Mouse (Mus musculus) c-Kit-positive CD71-positive TER-119-positive erythroid progenitor cells, embryonic 14.5 days (primary cell): ENCODE results near the gene Lyrm4.
A peak's percentile ranks its signal among the peaks of the same experiment; 100 is the strongest.
"Not testable (repeated sequence)": the region's sequence is repeated elsewhere in the genome, so short reads cannot be mapped to it uniquely, and the experiment has no call there.

ENCODE experiments used
- DNase-seq: peaks from one replicate; pipeline ENCODE4 v3.0.0-alpha.2; 2013; ENCODE audit warnings: low spot score

Lyrm4 gene

DNA sequence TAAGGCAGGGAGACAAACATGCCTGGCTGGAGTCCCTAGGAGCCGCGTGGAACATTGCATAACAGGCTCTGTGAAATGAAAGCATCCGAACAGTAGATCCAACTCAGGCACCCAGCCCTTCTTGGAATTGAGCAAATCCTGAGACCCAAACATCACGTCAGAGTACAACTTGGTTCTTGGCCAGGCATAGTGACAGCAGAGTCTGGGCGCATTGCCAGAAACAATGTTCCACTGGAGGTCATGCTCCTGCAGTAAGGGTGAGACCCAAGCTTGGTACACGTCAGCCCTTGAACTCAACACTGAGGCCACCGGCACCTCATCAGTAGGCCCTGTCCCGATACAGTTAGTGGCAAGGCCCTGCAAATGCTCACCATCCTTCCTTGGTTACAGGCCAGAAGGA is 123.3 kb downstream of the Lyrm4 start:
- DNase-seq: no peak

DNA sequence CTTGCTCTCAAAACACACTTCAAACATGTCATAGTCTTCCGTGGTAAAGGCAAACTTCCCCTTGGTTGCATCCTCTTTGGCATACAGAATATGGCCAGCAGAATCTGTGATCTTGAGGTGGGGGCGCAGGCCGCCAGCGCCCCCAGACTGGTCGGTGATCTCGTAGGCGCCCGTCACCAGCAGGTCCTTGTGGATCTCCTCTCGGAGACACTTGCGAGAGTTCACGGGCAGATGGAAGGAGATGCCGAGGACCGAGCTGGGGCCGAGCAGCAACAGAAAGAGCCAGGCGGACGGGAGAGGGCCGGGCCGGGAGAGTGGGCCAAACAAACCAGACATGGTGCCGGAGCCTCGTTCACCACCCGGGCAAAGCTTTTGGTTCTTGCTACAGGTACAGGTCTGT is 126.1 kb downstream of the Lyrm4 start:
- not testable (repeated sequence) for DNase-seq

DNA sequence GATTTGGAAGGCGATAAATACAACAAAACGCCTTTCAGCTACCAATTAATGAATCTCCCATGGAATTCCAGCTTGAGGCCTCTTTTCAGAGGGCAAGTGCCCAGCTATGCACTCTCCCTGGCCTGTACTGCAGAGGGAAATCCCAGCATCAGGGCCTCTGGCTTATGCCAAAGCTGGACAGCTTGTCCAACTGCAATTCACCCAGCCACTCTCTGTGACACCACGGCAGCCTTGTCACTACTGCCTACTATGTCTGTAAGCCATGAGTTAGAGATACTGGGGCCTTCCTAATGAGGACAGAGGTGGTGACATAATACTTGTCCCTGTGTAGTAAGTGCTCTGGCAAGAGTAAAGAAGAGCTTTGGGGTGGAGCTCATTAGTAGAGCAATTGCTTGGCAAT is 128.0 kb downstream of the Lyrm4 start:
- no peak for DNase-seq

DNA sequence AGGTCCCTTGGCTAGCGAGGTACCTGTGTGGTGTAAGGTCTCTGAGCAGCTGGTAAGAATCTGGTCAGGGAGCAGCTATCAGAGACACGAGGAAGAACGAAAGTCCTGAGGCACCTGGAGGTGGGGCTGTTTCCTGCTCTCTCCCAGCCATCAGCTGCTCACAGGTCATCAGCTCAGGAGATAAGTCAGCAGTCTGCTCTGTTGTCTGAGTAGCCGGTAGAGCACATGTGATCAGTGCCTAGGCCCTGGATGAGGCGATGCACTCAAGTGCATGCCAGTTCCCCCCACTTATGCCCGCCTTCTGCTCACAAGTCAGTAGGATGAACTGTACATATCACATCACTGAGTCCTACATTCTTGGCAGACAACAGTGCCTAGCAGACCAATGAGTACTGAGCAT is 134.3 kb downstream of the Lyrm4 start:
- DNase-seq: no peak

GRCm38 (mm10) chr13:35980471-35980870 is 136.9 kb downstream of the Lyrm4 start:
- no peak for DNase-seq

DNA sequence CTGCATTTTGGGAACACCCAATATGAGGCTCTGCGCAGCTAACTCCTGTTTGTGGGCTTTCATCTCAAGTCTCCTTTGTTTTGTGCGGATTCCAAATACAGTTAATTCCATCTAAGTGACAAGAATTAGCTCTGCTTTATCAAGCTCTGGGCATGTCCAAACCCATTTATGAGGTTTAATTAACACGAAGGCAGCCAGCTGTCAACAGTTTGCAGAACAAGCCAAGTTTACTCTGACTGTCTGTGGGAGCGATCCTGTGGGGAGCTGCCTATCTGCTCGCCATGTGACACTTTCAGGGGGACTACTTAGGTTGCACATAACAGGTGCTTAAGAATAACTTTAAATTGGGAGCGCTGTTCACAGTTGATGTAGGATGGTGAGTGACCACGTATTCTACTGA is 140.4 kb downstream of the Lyrm4 start:
- no peak for DNase-seq

DNA sequence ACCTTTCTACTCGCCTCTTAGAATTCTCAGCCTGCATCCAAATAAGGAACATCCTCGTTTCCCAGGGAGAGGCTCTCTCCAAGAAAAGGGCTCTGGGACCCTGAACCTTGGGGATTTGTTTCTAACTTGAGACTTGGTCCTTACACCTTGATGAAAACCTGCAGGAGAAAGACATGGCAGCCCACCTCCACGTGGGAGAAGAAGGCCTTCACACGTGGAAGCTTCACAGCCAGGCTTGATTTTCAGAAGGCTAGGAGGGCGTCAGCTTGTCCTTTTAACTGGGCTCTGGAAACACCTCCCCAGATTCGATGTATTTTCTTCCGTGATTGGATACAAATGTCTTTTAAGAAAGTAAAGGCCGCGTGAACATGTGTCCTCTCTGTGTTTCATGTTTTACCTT is 147.5 kb downstream of the Lyrm4 start:
- no peak for DNase-seq

DNA sequence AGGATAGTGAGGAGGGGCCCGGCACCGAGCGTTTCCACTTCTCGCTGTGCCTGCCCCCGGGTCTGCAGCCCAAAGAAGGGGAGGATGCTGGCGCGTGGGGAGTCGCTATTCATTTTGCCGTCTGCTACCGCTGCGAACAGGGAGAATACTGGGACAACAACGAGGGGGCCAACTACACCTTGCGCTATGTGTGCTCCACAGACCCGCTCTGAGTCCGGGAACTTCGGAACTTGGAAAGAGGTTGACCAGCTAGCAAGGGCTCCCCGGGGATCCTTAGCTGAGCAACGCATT is 147.9 kb downstream of the Lyrm4 start:
- no peak for DNase-seq

GRCm38 (mm10) chr13:35968719-35969430 is 148.5 kb downstream of the Lyrm4 start:
- DNase-seq: no peak

GRCm38 (mm10) chr13:35968131-35968718 is 149.1 kb downstream of the Lyrm4 start:
- DNase-seq: no peak

DNA sequence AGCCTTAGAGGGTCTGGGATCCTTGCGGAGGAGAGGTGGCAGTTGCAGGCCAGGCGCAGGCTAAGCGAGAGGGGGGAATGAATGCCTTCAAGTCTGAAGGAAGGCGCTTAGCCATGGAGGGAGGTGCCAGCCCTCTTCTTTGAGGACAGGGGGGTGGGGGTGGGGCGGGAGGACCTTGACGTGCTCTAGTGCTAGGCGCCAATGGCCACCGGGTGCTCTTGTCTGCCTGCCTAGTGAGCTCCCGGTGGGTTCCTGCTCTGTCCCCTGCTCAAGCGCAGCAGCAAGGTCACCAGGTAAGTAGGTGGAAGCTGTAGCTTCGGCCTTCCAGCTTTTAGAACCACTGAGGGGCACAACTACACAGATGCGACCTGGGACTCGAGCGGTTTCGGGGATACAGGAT is 149.6 kb downstream of the Lyrm4 start:
- DNase-seq: no peak

- DNase-seq: no peak
Measured at GRCm38 (mm10) chr13:35963583-35963982, 153.7 kb downstream of the Lyrm4 start.

GRCm38 (mm10) chr13:35959391-35960067 is 157.8 kb downstream of the Lyrm4 start:
- DNase-seq: no peak

DNA sequence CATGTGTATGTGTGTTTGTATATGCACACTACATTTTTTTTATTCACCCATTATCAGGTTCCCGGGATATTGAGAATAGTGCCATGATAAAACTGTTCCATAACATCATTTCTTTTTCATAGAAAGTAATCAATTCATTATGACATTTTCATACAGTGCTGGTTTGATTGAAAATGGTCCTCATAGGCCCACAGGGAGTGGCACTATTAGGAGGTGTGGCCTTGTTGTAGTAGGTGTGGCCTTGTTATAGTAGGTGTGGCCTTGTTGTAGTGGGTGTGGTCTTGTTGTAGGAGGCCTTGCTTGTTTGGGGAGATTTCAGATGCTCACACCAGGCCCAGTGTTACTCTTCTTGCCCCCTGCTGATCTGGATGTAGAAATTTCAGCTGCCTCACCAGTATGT is 158.8 kb downstream of the Lyrm4 start, which contains the start of gene Ppp1r3g:
TSS of gene Ppp1r3g (plus strand) at position 301 of the 400 bp plus-strand sequence.
- DNase-seq: no peak

DNA sequence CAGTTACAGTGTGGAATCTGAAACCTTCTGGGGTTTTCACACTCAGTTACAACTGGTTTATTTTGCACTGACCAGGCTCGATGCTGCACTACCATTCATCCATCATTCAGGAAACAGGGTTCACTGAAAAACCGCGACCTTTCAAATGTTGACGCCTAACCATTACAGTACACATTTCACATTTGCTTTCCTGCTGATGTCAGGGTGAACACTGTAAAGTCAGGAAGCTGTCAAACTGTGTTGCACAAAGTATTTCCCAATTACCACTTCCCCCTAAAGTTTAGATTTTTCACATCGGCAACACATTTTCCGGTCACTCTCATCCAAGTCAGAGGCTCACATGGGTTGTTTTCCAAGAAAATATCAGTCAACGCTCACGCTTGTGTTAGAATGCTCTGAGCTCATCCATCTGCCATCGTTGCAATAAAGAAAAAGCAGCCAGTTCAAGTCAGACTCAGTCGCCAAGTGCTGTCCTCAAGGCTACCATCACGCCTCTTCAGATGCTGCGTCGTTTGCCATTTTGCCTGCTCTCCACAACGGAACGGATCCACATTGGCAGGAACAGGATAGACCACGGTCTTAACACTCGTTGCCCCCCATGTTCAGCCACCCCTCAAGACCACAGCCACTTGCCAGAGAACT is 167.4 kb downstream of the Lyrm4 start:
- DNase-seq: no peak

DNA sequence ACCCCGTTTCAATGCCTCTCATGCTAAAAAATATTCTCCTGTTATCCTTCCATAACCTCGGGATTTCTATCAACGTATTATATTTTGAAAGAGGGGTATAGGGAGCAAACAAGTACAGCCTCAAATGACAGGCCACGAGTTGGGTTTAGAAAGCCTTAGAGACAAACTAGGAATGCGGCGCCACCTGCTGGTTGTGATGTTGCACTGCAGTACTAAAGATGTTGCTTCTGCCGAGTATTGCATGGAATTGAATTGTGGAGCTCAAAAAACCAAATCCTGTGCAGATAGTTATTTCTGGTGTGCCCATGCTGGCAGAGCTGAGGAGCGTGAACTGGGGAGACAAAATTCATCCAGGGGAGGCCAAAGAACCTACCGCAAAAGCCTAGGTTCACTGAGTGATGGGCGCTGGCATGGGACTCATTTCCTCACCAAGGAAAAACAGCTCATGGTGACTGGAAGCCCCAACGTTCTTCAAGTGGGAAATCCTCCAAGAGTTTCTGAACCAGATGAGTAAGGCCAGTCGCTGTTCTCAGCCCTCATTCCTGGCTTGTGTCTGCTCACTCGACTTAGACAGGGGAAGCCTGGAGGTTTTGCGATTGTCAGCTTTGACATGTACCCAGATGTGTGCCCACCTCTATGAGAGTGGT is 169.8 kb downstream of the Lyrm4 start:
- peak; percentile 68 for DNase-seq

GRCm38 (mm10) chr13:35946659-35947353 is 170.5 kb downstream of the Lyrm4 start:
- no peak for DNase-seq

GRCm38 (mm10) chr13:35940934-35941333 is 176.4 kb downstream of the Lyrm4 start:
- DNase-seq: no peak

- no peak for DNase-seq
Measured at GRCm38 (mm10) chr13:35939871-35940665, 177.3 kb downstream of the Lyrm4 start.

DNA sequence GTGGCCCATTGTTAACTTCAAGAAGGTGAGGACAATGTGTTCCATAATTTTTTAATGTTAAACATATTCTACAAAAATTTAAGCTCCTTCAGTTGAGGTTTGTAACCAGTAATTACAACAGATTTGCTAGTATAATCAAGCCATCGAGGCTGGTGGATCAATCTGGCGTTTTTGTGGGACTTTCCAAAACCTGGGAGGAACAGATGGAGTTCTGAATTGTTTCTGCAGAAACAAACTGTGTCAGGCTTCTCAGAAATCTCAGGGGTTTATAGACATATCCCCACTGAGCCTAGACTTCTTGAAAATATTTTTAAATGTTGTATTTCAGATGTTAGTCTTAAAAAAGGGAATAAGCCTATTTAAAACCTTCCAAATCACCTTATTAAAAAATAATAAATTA is 179.3 kb downstream of the Lyrm4 start:
- no peak for DNase-seq
